Mouse (Mus musculus) bone marrow, adult 2 months (tissue): ENCODE data around the gene Myo1b.

ENCODE experiments used
- CTCF ChIP-seq: fragments of 200-500 bp; IDR thresholded peaks from 2 replicates; pipeline ENCODE4 v1.5.1; 2011; ENCODE audit warnings: low read length, control low read depth; ENCODE audit not compliant: control insufficient read depth, insufficient read depth
- POLR2A ChIP-seq: fragments of 200-500 bp; IDR thresholded peaks from 2 replicates; pipeline ENCODE4 v1.6.1; 2011; ENCODE audit warnings: low read depth, mild to moderate bottlenecking, control low read depth, low read length, borderline replicate concordance; ENCODE audit not compliant: control insufficient read depth

- TF ChIP-seq POLR2A (no peak), CTCF (no peak)
These were observed 162.2 kb downstream of the Myo1b start for GRCm38 (mm10) chr1:51753621-51754020.
